Mouse (Mus musculus): ENCODE data around the gene H2-M5.
A peak's percentile ranks its signal among the peaks of the same experiment; 100 is the strongest.

The H2-M5 gene

GRCm38 (mm10) chr17:36993770-36994325 lies 4.5 kb upstream of the H2-M5 start:
- peak; percentile 82 for DNase-seq (ENCODE audit: low read depth, low spot score)

- DNase-seq (ENCODE audit: low read depth, low spot score) = no peak
Observed at GRCm38 (mm10) chr17:36992336-36993104, 3.2 kb upstream of the H2-M5 start.

- DNase-seq (ENCODE audit: low read depth, low spot score) = peak; percentile 70
Observed at GRCm38 (mm10) chr17:36990630-36991029, 1.3 kb upstream of the H2-M5 start.

- peak; percentile 79 for DNase-seq (ENCODE audit: low read depth, low spot score)
Observed at GRCm38 (mm10) chr17:36988475-36988874, 862 bp downstream of the H2-M5 start.

GRCm38 (mm10) chr17:36982253-36983155 lies 6.8 kb downstream of the H2-M5 start:
- DNase-seq (ENCODE audit: low read depth, low spot score) = peak; percentile 91

GRCm38 (mm10) chr17:36981845-36982244 lies 7.5 kb downstream of the H2-M5 start:
- DNase-seq (ENCODE audit: low read depth, low spot score) = peak; percentile 81

GRCm38 (mm10) chr17:36981221-36981813 lies 8.0 kb downstream of the H2-M5 start, which contains the start of gene 2410137M14Rik:
2410137M14Rik (minus strand) TSS chr17:36981237.
- DNase-seq (ENCODE audit: low read depth, low spot score) = peak; percentile 76

- peak; percentile 96 for DNase-seq (ENCODE audit: low read depth, low spot score)
Observed at GRCm38 (mm10) chr17:36973271-36973787, 16.0 kb downstream of the H2-M5 start.

- peak; percentile 79 for DNase-seq (ENCODE audit: low read depth, low spot score)
Observed at GRCm38 (mm10) chr17:36972791-36973190, 16.5 kb downstream of the H2-M5 start.

GRCm38 (mm10) chr17:36971172-36971850 lies 18.0 kb downstream of the H2-M5 start:
- no peak for DNase-seq (ENCODE audit: low read depth, low spot score)

- DNase-seq (ENCODE audit: low read depth, low spot score) = peak; percentile 85
Observed at GRCm38 (mm10) chr17:36970316-36970890, 18.9 kb downstream of the H2-M5 start.

GRCm38 (mm10) chr17:36966875-36967274 lies 22.5 kb downstream of the H2-M5 start:
- no peak for DNase-seq (ENCODE audit: low read depth, low spot score)

- DNase-seq (ENCODE audit: low read depth, low spot score) = no peak
Observed at GRCm38 (mm10) chr17:36961125-36961524, 28.2 kb downstream of the H2-M5 start.

- no peak for DNase-seq (ENCODE audit: low read depth, low spot score)
Observed at GRCm38 (mm10) chr17:36958884-36959283, 30.5 kb downstream of the H2-M5 start.

GRCm38 (mm10) chr17:36957999-36958743 lies 31.2 kb downstream of the H2-M5 start, which contains the start of the genes Znrd1 and Znrd1as:
Znrd1 (minus strand) TSS chr17:36958559.
Znrd1as (plus strand) TSS chr17:36958592.
- DNase-seq (ENCODE audit: low read depth, low spot score) = peak; percentile 99

GRCm38 (mm10) chr17:36953062-36953461 lies 36.3 kb downstream of the H2-M5 start:
- no peak for DNase-seq (ENCODE audit: low read depth, low spot score)

- no peak for DNase-seq (ENCODE audit: low read depth, low spot score)
Observed at GRCm38 (mm10) chr17:36952631-36953030, 36.7 kb downstream of the H2-M5 start.

- DNase-seq (ENCODE audit: low read depth, low spot score) = peak; percentile 99
Observed at GRCm38 (mm10) chr17:36950981-36951947, 38.1 kb downstream of the H2-M5 start, which contains the start of gene Ppp1r11. Ppp1r11 (minus strand) TSS chr17:36951741.
